Mouse (Mus musculus) neural tube, embryonic 15.5 days (tissue): ENCODE data around the gene Adcy9. TPM values are rescaled to one million over a fixed set of nuclear protein-coding genes. Genes with fewer than 3 reads are reported as not detected.

ENCODE experiments used
- ATAC-seq: fragments of 200-750 bp; cut with Nextera tagmentation; 2 replicates; pipeline ENCODE4 v1.8.0; 2017; ENCODE audit warnings: mild to moderate bottlenecking, moderate TSS enrichment, moderate library complexity; ENCODE audit not compliant: low FRiP score
- H3K27ac ChIP-seq: fragments of 300-500 bp; sonication (generic); replicated peaks from 2 replicates; pipeline ENCODE4 v1.5.1; 2015; ENCODE audit warnings: mild to moderate bottlenecking, inconsistent platforms
- H3K27me3 ChIP-seq: fragments of 300-500 bp; sonication (generic); replicated peaks from 2 replicates; pipeline ENCODE4 v1.6.1; 2015; ENCODE audit warnings: inconsistent platforms
- H3K36me3 ChIP-seq: fragments of 300-500 bp; sonication (generic); 2 replicates; pipeline ENCODE4 v1.6.1; 2015; ENCODE audit warnings: inconsistent platforms
- H3K4me1 ChIP-seq: fragments of 300-500 bp; sonication (generic); 2 replicates; pipeline ENCODE4 v1.6.1; 2015; ENCODE audit warnings: inconsistent platforms
- H3K4me2 ChIP-seq: fragments of 300-500 bp; sonication (generic); 2 replicates; pipeline ENCODE4 v1.6.1; 2015; ENCODE audit warnings: inconsistent platforms, mild to moderate bottlenecking, moderate library complexity
- H3K4me3 ChIP-seq: fragments of 300-500 bp; sonication (generic); replicated peaks from 2 replicates; pipeline ENCODE4 v1.5.1; 2015; ENCODE audit warnings: mild to moderate bottlenecking, inconsistent platforms
- H3K9ac ChIP-seq: fragments of 300-500 bp; sonication (generic); replicated peaks from 2 replicates; pipeline ENCODE4 v1.6.1; 2015; ENCODE audit warnings: mild to moderate bottlenecking, inconsistent platforms
- H3K9me3 ChIP-seq: fragments of 300-500 bp; sonication (generic); replicated peaks from 2 replicates; pipeline ENCODE4 v1.6.1; 2016; ENCODE audit warnings: inconsistent platforms
- WGBS: fragments of 180-500 bp; shearing (Covaris S2); methylation state at CpG from one replicate; pipeline ENCODE4 v1.1.7; 2015; ENCODE audit warnings: mixed read lengths; 5-methylcytosine and 5-hydroxymethylcytosine counted together
- polyA plus RNA-seq: library from polyadenylated mRNA; unstranded; fragments of >200 nt; fragmentation: Nextera tagmentation; extraction: Ambion mirVana; gene quantifications from 2 replicates; pipeline ENCODE4 v1.2.1, GENCODE M21; 2015

Adcy9 gene
- polyA plus RNA-seq, 1 experiment from 2014 or later, result 5.0 TPM

- H3K4me3 ChIP-seq, result no peak overlapping the region
- no peak overlapping the region for H3K4me2 ChIP-seq
- WGBS, result 70% methylated on average over 1 of the region's 1 CpGs
- H3K27ac ChIP-seq, result no peak overlapping the region
- H3K9me3 ChIP-seq, result no peaks in the 10 kb centered on the region
- H3K27me3 ChIP-seq, result no peaks in the 10 kb centered on the region
- no peaks in the 10 kb centered on the region for H3K36me3 ChIP-seq
- H3K4me1 ChIP-seq, result 0 out of 2 replicates have a peak, but pooled peaks cover 4% of the 10 kb centered on the region
- ATAC-seq, result no peak
- no peak overlapping the region for H3K9ac ChIP-seq
Measured at GRCm38 (mm10) chr16:4401109-4401508, 19.2 kb downstream of the Adcy9 start.

DNA sequence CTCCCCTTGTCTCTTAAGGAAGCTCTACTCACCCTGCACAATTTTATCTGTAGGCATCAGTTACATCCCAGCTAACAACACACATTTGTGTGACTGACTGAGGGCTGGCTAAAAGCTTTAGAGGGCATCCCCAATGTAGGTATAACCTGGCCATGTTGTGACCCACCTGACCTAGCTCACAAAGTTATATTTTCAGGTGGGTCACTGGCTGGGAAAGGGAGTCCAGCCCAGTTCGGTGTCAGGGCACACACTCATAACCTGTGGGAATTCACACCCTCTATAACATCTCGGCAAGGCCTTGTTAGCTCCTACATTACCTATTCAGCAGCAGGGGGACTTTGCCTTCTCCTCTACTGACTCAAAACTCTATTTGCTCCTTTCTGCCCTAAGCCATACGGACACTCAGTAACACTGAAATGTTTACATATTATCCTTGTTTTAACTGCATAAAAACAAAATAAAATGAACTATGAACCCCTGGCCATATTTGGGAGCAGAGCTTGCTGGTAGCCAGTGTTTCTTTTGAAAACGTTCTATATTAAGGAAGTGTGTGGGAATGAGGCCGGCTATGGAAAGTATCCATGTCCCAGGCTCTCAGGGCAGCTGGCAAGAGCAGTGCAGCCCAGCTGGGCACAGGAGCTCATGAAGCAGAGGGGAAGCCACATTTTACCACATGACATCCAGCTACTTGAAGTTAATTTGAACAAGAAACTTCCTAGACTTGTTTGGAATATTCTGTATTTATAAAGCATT lies 20.7 kb downstream of the Adcy9 start:
- Histone ChIP-seq H3K27me3 (no peaks in the 10 kb centered on the region), H3K9me3 (no peaks in the 10 kb centered on the region), H3K4me3 (no peak overlapping the region), H3K4me1 (0 out of 2 replicates have a peak, but pooled peaks cover 4% of the 10 kb centered on the region), H3K36me3 (no peaks in the 10 kb centered on the region), H3K9ac (no peak overlapping the region), H3K4me2 (no peak overlapping the region), H3K27ac (no peak overlapping the region)
- no peak for ATAC-seq
- 84% methylated on average over 5 of the region's 5 CpGs for WGBS

GRCm38 (mm10) chr16:4398782-4399181 lies 21.5 kb downstream of the Adcy9 start:
- Histone ChIP-seq H3K27ac (no peak overlapping the region), H3K4me3 (no peak overlapping the region), H3K4me1 (0 out of 2 replicates have a peak, but pooled peaks cover 4% of the 10 kb centered on the region), H3K9ac (no peak overlapping the region), H3K4me2 (no peak overlapping the region), H3K9me3 (no peaks in the 10 kb centered on the region), H3K27me3 (no peaks in the 10 kb centered on the region), H3K36me3 (no peaks in the 10 kb centered on the region)
- ATAC-seq, result no peak
- WGBS, result 89% methylated on average over 2 of the region's 2 CpGs

DNA sequence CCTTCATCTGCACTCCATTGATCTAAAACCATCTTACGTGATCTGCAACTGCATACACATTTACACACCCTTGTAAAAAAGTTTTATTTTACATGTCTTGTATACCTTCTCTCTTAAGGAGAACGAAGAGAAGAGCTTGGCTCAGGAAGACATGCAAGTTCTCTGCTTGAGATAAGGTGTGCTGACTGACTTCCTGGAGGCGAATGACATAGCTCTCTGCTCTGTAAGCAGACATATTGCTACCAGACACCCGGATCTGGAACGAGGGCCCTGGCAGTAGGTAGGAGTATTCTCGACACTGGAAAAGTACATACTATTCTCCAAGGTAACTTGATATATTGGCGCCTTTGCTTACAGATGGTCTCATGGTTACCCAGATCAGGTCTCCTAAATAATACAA lies 22.7 kb downstream of the Adcy9 start:
- H3K9ac ChIP-seq, result no peak overlapping the region
- no peaks in the 10 kb centered on the region for H3K27me3 ChIP-seq
- H3K4me2 ChIP-seq, result no peak overlapping the region
- 95% methylated on average over 7 of the region's 7 CpGs for WGBS
- peaks cover 4% of the 10 kb centered on the region; the same call in 1 of the 2 replicates for H3K4me1 ChIP-seq
- H3K36me3 ChIP-seq, result no peaks in the 10 kb centered on the region
- H3K9me3 ChIP-seq, result no peaks in the 10 kb centered on the region
- H3K27ac ChIP-seq, result no peak overlapping the region
- ATAC-seq, result no peak
- no peak overlapping the region for H3K4me3 ChIP-seq

- H3K4me2 ChIP-seq, result no peak overlapping the region
- H3K27me3 ChIP-seq, result no peaks in the 10 kb centered on the region
- no peak overlapping the region for H3K4me3 ChIP-seq
- no peak overlapping the region for H3K9ac ChIP-seq
- no peaks in the 10 kb centered on the region for H3K9me3 ChIP-seq
- peaks cover 4% of the 10 kb centered on the region; the same call in 1 of the 2 replicates for H3K4me1 ChIP-seq
- ATAC-seq, result no peak
- H3K36me3 ChIP-seq, result no peaks in the 10 kb centered on the region
- WGBS, result 69% methylated on average over 10 of the region's 10 CpGs
- no peak overlapping the region; the same call in 1 of the 2 replicates for H3K27ac ChIP-seq
Measured at GRCm38 (mm10) chr16:4395687-4396341, 24.5 kb downstream of the Adcy9 start.

GRCm38 (mm10) chr16:4394991-4395590 lies 25.2 kb downstream of the Adcy9 start:
- H3K9ac ChIP-seq, result no peak overlapping the region
- peaks cover 4% of the 10 kb centered on the region; the same call in 1 of the 2 replicates for H3K4me1 ChIP-seq
- H3K27ac ChIP-seq, result no peak overlapping the region
- 91% methylated on average over 4 of the region's 4 CpGs for WGBS
- H3K36me3 ChIP-seq, result no peaks in the 10 kb centered on the region
- H3K4me2 ChIP-seq, result no peak overlapping the region
- no peaks in the 10 kb centered on the region for H3K9me3 ChIP-seq
- H3K4me3 ChIP-seq, result no peak overlapping the region
- no peaks in the 10 kb centered on the region for H3K27me3 ChIP-seq
- no peak for ATAC-seq

GRCm38 (mm10) chr16:4383473-4384038 lies 36.7 kb downstream of the Adcy9 start:
- Histone ChIP-seq H3K27ac (no peak overlapping the region), H3K9ac (no peak overlapping the region), H3K27me3 (no peaks in the 10 kb centered on the region), H3K9me3 (no peaks in the 10 kb centered on the region), H3K4me1 (no peaks in the 10 kb centered on the region), H3K4me3 (no peak overlapping the region), H3K36me3 (no peaks in the 10 kb centered on the region), H3K4me2 (no peak overlapping the region)
- no peak for ATAC-seq
- 71% methylated on average over 4 of the region's 4 CpGs for WGBS

DNA sequence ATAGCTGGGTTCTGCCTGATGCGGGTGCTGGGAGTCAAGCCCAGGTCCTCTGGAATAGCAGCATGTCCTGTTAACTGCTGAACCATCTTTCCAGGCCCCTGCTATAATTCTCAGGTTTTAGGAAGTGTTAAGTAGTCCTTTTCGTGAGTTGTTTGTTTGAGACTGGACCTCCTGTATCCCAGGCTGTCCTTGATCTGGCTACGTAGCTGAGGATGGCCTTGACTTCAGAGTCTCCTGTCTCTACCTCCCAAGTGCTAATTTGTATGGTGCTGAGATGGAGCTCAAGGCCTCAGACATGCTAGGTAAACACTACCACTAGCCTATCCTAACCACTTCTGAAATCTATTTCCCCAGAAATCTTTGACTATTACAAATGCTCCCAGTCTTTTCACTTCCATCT lies 37.9 kb downstream of the Adcy9 start:
- no peak for ATAC-seq
- Histone ChIP-seq H3K4me3 (no peak overlapping the region), H3K27me3 (no peaks in the 10 kb centered on the region), H3K27ac (no peak overlapping the region), H3K36me3 (no peaks in the 10 kb centered on the region), H3K4me2 (no peak overlapping the region), H3K9ac (no peak overlapping the region), H3K9me3 (no peaks in the 10 kb centered on the region), H3K4me1 (no peaks in the 10 kb centered on the region)
- WGBS, result 95% methylated on average over 3 of the region's 3 CpGs

DNA sequence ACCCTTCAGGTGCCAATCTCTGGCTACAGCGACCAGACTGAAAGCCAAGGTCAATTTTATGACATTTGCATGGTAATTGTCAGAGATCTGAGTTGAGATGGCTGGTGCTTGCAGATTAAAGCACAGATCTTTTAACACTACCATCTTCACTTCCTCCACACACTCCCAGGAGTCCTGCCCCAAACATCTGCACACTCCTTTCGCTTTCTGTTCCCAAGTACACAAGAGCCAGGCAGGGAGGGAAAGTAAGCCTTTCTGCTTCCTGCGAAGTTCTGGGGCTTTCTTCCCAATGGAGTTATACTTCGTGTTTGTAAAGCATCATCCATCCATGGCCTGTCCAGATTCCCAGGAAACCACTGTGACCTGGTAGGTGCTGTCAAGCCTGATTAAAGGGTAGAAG lies 38.8 kb downstream of the Adcy9 start:
- 81% methylated on average over 4 of the region's 4 CpGs for WGBS

GRCm38 (mm10) chr16:4378788-4379187 lies 41.5 kb downstream of the Adcy9 start:
- no peaks in the 10 kb centered on the region for H3K4me1 ChIP-seq
- no peak overlapping the region for H3K9ac ChIP-seq
- H3K36me3 ChIP-seq, result no peaks in the 10 kb centered on the region
- H3K9me3 ChIP-seq, result no peaks in the 10 kb centered on the region
- no peak overlapping the region for H3K27ac ChIP-seq
- no peak overlapping the region for H3K4me3 ChIP-seq
- no peaks in the 10 kb centered on the region for H3K27me3 ChIP-seq
- ATAC-seq, result no peak
- no peak overlapping the region for H3K4me2 ChIP-seq
- 86% methylated on average over 1 of the region's 1 CpGs for WGBS

More for the DNA sequence above, 38.8 kb downstream of the Adcy9 start:
- Histone ChIP-seq H3K4me2 (no peak overlapping the region), H3K9ac (no peak overlapping the region), H3K27me3 (no peaks in the 10 kb centered on the region), H3K4me1 (no peaks in the 10 kb centered on the region), H3K4me3 (no peak overlapping the region), H3K36me3 (no peaks in the 10 kb centered on the region), H3K27ac (no peak overlapping the region), H3K9me3 (no peaks in the 10 kb centered on the region)
- ATAC-seq, result no peak

GRCm38 (mm10) chr16:4377556-4377955 lies 42.7 kb downstream of the Adcy9 start:
- Histone ChIP-seq H3K4me2 (no peak overlapping the region), H3K36me3 (no peaks in the 10 kb centered on the region), H3K9me3 (no peaks in the 10 kb centered on the region), H3K27ac (no peak overlapping the region), H3K4me3 (no peak overlapping the region), H3K9ac (no peak overlapping the region), H3K4me1 (no peaks in the 10 kb centered on the region), H3K27me3 (no peaks in the 10 kb centered on the region)
- ATAC-seq, result no peak
- WGBS, result 84% methylated on average over 5 of the region's 5 CpGs
